Mouse (Mus musculus) left cerebral cortex, adult 8-10 months (tissue): ENCODE measurements around the gene Snx22. TPM values are rescaled to one million over a fixed set of nuclear protein-coding genes. Genes with fewer than 3 reads are reported as not detected.

ENCODE experiments used
- DNase-seq, 2 experiments: peaks; one replicate each; pipeline ENCODE4 v3.0.0; 2022; ENCODE audit warnings: low spot score in 2 of 2
- total RNA-seq, 4 experiments: library from RNA; stranded (reverse); gene quantifications; 2 replicates each; pipeline ENCODE4 v1.2.4; 2022

The Snx22 gene
- total RNA-seq, 4 experiments from 2014 or later, result 4.3 to 6.0 (median 5.2) TPM

- DNase-seq, result no peak
These were observed 632 bp upstream of the Snx22 start for GRCm38 (mm10) chr9:66070151-66070550.

- no peak for DNase-seq
These were observed 538 bp downstream of the Snx22 start for GRCm38 (mm10) chr9:66068971-66069391.

GRCm38 (mm10) chr9:66068056-66068455, 1.5 kb downstream of the Snx22 start:
- no peak for DNase-seq

GRCm38 (mm10) chr9:66067542-66067941, 2.0 kb downstream of the Snx22 start:
- DNase-seq, result no peak

- no peak for DNase-seq
These were observed 2.7 kb downstream of the Snx22 start for GRCm38 (mm10) chr9:66066791-66067190.

GRCm38 (mm10) chr9:66064316-66064715, 5.2 kb downstream of the Snx22 start:
- DNase-seq, result no peak

GRCm38 (mm10) chr9:66063446-66063845, 6.1 kb downstream of the Snx22 start:
- DNase-seq, result no peak

- DNase-seq, result no peak
These were observed 7.9 kb downstream of the Snx22 start for GRCm38 (mm10) chr9:66061656-66062055.

GRCm38 (mm10) chr9:66060986-66061385, 8.5 kb downstream of the Snx22 start:
- no peak for DNase-seq

GRCm38 (mm10) chr9:66060308-66060647, 9.2 kb downstream of the Snx22 start:
- no peak for DNase-seq

- peak; percentile 90 to 98 for DNase-seq
These were observed 9.8 kb downstream of the Snx22 start, which contains the start of gene Ppib for GRCm38 (mm10) chr9:66059583-66060307. Gene Ppib (plus strand): TSS chr9:66060222.

GRCm38 (mm10) chr9:66053620-66054019, 15.9 kb downstream of the Snx22 start:
- no peak for DNase-seq

- DNase-seq, result no peak
These were observed 16.8 kb downstream of the Snx22 start for GRCm38 (mm10) chr9:66052731-66053130.

- DNase-seq, result no peak
These were observed 18.0 kb downstream of the Snx22 start for GRCm38 (mm10) chr9:66051493-66051892.

- DNase-seq, result no peak
These were observed 19.5 kb downstream of the Snx22 start for GRCm38 (mm10) chr9:66049931-66050601.

- no peak for DNase-seq
These were observed 26.3 kb downstream of the Snx22 start for GRCm38 (mm10) chr9:66043241-66043640.

GRCm38 (mm10) chr9:66042331-66042730, 27.2 kb downstream of the Snx22 start:
- DNase-seq, result no peak

GRCm38 (mm10) chr9:66040801-66041200, 28.7 kb downstream of the Snx22 start:
- peak in 1 of 2 experiments; percentile 47 for DNase-seq

- DNase-seq, result peak in 1 of 2 experiments; percentile 40
These were observed 30.2 kb downstream of the Snx22 start for GRCm38 (mm10) chr9:66039290-66039689.

- no peak for DNase-seq
These were observed 30.9 kb downstream of the Snx22 start for GRCm38 (mm10) chr9:66038581-66038980.

- peak in 1 of 2 experiments; percentile 76 for DNase-seq
These were observed 31.4 kb downstream of the Snx22 start for GRCm38 (mm10) chr9:66038082-66038481.

- no peak for DNase-seq
These were observed 48.9 kb downstream of the Snx22 start for GRCm38 (mm10) chr9:66020601-66021000.
